28 mouse cellular contexts compared by ENCODE assay signal in the genomic region with DNA sequence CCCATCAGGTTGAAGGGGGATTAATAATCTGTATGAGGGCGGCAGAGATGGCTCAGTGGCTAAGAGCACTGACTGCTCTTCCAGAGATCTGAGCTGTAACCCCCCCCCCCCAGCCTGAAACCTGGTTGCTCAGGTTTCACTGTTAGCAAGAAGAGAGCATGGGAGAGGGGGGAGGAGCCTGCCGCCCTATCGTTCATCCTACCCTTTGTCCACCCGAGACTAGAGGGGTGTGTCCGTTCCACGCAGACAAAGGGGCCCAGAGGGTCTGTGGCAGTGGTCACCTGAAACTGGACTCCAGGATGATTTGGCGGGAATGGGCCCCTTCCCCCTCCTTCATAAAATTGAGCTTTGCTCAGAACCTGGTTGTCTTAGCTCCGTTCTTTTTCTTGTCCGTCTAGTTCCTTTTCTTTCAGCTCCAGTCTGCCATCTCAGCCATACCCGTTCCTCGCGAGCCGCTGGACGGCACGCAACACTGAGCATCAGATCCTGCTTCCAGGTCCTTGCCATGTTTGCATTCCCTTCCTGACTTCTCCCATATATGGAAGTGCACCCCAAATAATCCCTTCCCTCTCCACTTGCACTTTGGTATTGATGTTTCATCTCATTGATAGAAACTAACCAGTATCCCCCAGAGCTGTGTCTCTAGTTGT. TPM values are rescaled to one million over a fixed set of nuclear protein-coding genes. Genes with fewer than 3 reads are reported as not detected.
DNase-seq lines count a peak whose midpoint lies in the region; TF ChIP-seq lines count a peak whose summit lies in the region.
"Had no signal": no experiment of that assay in that cellular context is flagged by ENCODE, and none has a peak within 500 bp of the region (broad histone marks: within the 10 kb centered on the region; RNA-seq: fewer than 3 reads in every experiment).

No protein-coding gene starts in this region.

- 78% methylated on average over 15 of the region's 15 CpGs for WGBS in kidney, adult 2 months

- H3K27ac ChIP-seq in kidney, adult 2 months (ENCODE audit: insufficient read depth, low read depth, low read length) = no peak overlapping the region
- H3K27ac ChIP-seq: embryonic facial prominence, embryonic 12.5 days; embryonic facial prominence, embryonic 15.5 days; gastrocnemius, adult 2 months; heart, embryonic 15.5 days; hindbrain, embryonic 10.5 days; hindbrain, embryonic 13.5 days had no signal

- DNase-seq in heart, adult 11 months = peak; percentile 82
- DNase-seq in heart, adult 8-10 months (ENCODE audit: low spot score) = no peak
- peak; percentile 0 for DNase-seq in kidney, adult 2 months
- no peak for DNase-seq in kidney, postnatal 10 days
- DNase-seq in testis, postnatal 14 days (ENCODE audit: low spot score) = peak; percentile 1
- DNase-seq in testis, postnatal 10 days (ENCODE audit: low spot score) = no peak
- DNase-seq in thymus, postnatal 4 days = peak; percentile 18
- no peak for DNase-seq in thymus, postnatal 0 days (ENCODE audit: low spot score)
- DNase-seq: adrenal gland, postnatal 10 days; adrenal gland, postnatal 36 days; cerebellum, adult 11 months; cerebellum, adult 2 months; cerebellum, adult 9-11 months; cerebellum, postnatal 25 days; forebrain, postnatal 0 days; gastrocnemius, adult 2 months; gastrocnemius, postnatal 14 days; heart, postnatal 10 days had no signal

- H3K4me1 ChIP-seq in kidney, adult 2 months (ENCODE audit: control insufficient read depth, insufficient read depth, low read length) = no peaks in the 10 kb centered on the region
- H3K4me1 ChIP-seq: embryonic facial prominence, embryonic 12.5 days; embryonic facial prominence, embryonic 15.5 days; hindbrain, embryonic 10.5 days; hindbrain, embryonic 13.5 days had no signal

- TF ChIP-seq CTCF in kidney, adult 2 months (conservative IDR thresholded peaks at IDR 0.05; ENCODE audit: insufficient read depth, insufficient read length, low read depth, low read length) = no peak

- TF ChIP-seq POLR2A in kidney, adult 2 months (IDR thresholded peaks at IDR 0.05; ENCODE audit: low read depth, low read length) = no peak

- no peaks in the 10 kb centered on the region; the same call in 1 of the 2 replicates for H3K27me3 ChIP-seq in kidney, adult 2 months (replicated peaks; ENCODE audit: control insufficient read depth, insufficient read depth, low read length)
- H3K27me3 ChIP-seq: embryonic facial prominence, embryonic 12.5 days; embryonic facial prominence, embryonic 15.5 days; heart, embryonic 15.5 days; hindbrain, embryonic 13.5 days had no signal

- no peak overlapping the region for H3K4me3 ChIP-seq in kidney, adult 2 months (ENCODE audit: insufficient read depth, low read depth, low read length)
- H3K4me3 ChIP-seq: embryonic facial prominence, embryonic 12.5 days; embryonic facial prominence, embryonic 15.5 days; gastrocnemius, adult 2 months; heart, embryonic 15.5 days; hindbrain, embryonic 10.5 days; hindbrain, embryonic 13.5 days had no signal

- H3K36me3 ChIP-seq in kidney, adult 2 months (ENCODE audit: control insufficient read depth, insufficient read depth, low read length) = no peaks in the 10 kb centered on the region; the same call in 1 of the 2 replicates
- H3K36me3 ChIP-seq: embryonic facial prominence, embryonic 12.5 days; embryonic facial prominence, embryonic 15.5 days; heart, embryonic 15.5 days; hindbrain, embryonic 10.5 days; hindbrain, embryonic 13.5 days had no signal

RNA-seq across cellular contexts. Expression of gene Slfn2, which starts 5.5 kb away (rescaled TPM):
- total RNA-seq in heart, adult 8-10 months (2022) = 1 to 10 TPM; 1.8 to 4.6 (median 2.3) TPM
- polyA plus RNA-seq in kidney, adult 2 months (2012; rRNA removed) = 4.0 and 7.3 TPM in 2 replicates
- polyA plus RNA-seq in thymus, postnatal 0 days (2015; fragmentation: Nextera tagmentation; extraction: Ambion mirVana) = 129 and 142 TPM in 2 replicates

RNA-seq across cellular contexts. Expression of gene Slfn1, which starts 46.2 kb away (rescaled TPM):
- under 1 TPM in 3 of 4 experiments, not detected in 1; 0.12 to 0.66 (median 0.14) TPM for total RNA-seq in heart, adult 8-10 months (2022)
- 0.29 and 2.6 TPM in 2 replicates for polyA plus RNA-seq in kidney, adult 2 months (2012; rRNA removed)
- polyA plus RNA-seq in thymus, postnatal 0 days (2015; fragmentation: Nextera tagmentation; extraction: Ambion mirVana) = 3.0 and 4.1 TPM in 2 replicates
- total RNA-seq: common myeloid progenitor, adult 5-6 weeks; ES-E14; gastrocnemius, adult 2 months; gastrocnemius, postnatal 14 days had no signal
- polyA plus RNA-seq: forebrain, embryonic 11.5 days; forebrain, embryonic 14.5 days; heart, embryonic 11.5 days; hindbrain, embryonic 10.5 days; hindbrain, embryonic 13.5 days had no signal

RNA-seq across cellular contexts. Expression of gene Slfn8, which starts 49.8 kb away (rescaled TPM):
- total RNA-seq in heart, adult 8-10 months (2022) = under 1 TPM; 0.43 to 0.76 (median 0.67) TPM
- 0.37 and 1.3 TPM in 2 replicates for polyA plus RNA-seq in kidney, adult 2 months (2012; rRNA removed)
- polyA plus RNA-seq in thymus, postnatal 0 days (2015; fragmentation: Nextera tagmentation; extraction: Ambion mirVana) = 5.9 and 7.1 TPM in 2 replicates

Comparison
In these comparisons a context has a peak if more than half of its experiments do, and no peak if none do; other contexts are left out.
1. DNase-seq: peak in heart, adult 11 months (single experiment), kidney, adult 2 months (single experiment), testis, postnatal 14 days (single experiment) and thymus, postnatal 4 days (single experiment); none in heart, adult 8-10 months (single experiment), kidney, postnatal 10 days (single experiment), testis, postnatal 10 days (single experiment) and thymus, postnatal 0 days (single experiment).
2. RNA of gene Slfn2, which starts 5.5 kb away (polyA plus RNA-seq): 129 to 142 TPM in thymus, postnatal 0 days; 4.0 to 7.3 TPM in kidney, adult 2 months; every median in the first group is over 10 times any median in the second.